Mouse (Mus musculus) ES-E14 (cell line): Measurements from ENCODE around the gene Rhoq.

Experiments used
- HCFC1 ChIP-seq: IDR thresholded peaks from 2 replicates; pipeline ENCODE4 v1.6.1; 2012; ENCODE audit warnings: low read length, inconsistent platforms, borderline replicate concordance; ENCODE audit not compliant: insufficient read depth
- MAFK ChIP-seq: IDR thresholded peaks from 2 replicates; pipeline ENCODE4 v1.6.1; 2014; ENCODE audit warnings: mild to moderate bottlenecking, low read depth, low read length, inconsistent platforms; ENCODE audit not compliant: insufficient read depth
- ZC3H11A ChIP-seq: IDR thresholded peaks from 2 replicates; pipeline ENCODE4 v1.6.1; 2012; ENCODE audit warnings: low read depth, mild to moderate bottlenecking, inconsistent platforms, low read length, borderline replicate concordance
- ZNF384 ChIP-seq: IDR thresholded peaks from 2 replicates; pipeline ENCODE4 v1.6.1; 2012; ENCODE audit warnings: low read depth, low read length, inconsistent platforms

- TF ChIP-seq ZNF384 (no peak), HCFC1 (no peak), ZC3H11A (no peak), MAFK (no peak)
Observed at GRCm38 (mm10) chr17:86971860-86972259, 9.0 kb downstream of the Rhoq start.
